Comparison of ENCODE assay signal across 10 mouse cellular contexts in genomic region chr11:101245071-101245470, GRCm38 (mm10). TPM values are rescaled to one million over a fixed set of nuclear protein-coding genes. Genes with fewer than 3 reads are reported as not detected.
DNase-seq lines count a peak whose midpoint lies in the region; ATAC-seq and TF ChIP-seq lines count a peak whose summit lies in the region.
"Had no signal": no experiment of that assay in that cellular context is flagged by ENCODE, and none has a peak within 500 bp of the region (broad histone marks: within the 10 kb centered on the region; RNA-seq: fewer than 3 reads in every experiment).

No protein-coding gene starts in this region.

- 8% methylated on average over 4 of the region's 4 CpGs for WGBS in embryonic facial prominence, embryonic 12.5 days
- 41% methylated on average over 4 of the region's 4 CpGs for WGBS in heart, postnatal 0 days
- 2% methylated on average over 4 of the region's 4 CpGs for WGBS in limb, embryonic 12.5 days
- 58% methylated on average over 4 of the region's 4 CpGs for WGBS in forebrain, embryonic 14.5 days

- H3K4me1 ChIP-seq in brown adipose tissue, adult 24 weeks (ENCODE audit: control insufficient read depth, insufficient read depth, insufficient read length, low read length): peaks cover 10% of the 10 kb centered on the region
- peaks cover 21% of the 10 kb centered on the region for H3K4me1 ChIP-seq in embryonic facial prominence, embryonic 12.5 days
- H3K4me1 ChIP-seq in heart, postnatal 0 days (ENCODE audit: control insufficient read depth, insufficient read depth): 0 out of 2 replicates have a peak, but pooled peaks cover 8% of the 10 kb centered on the region
- peaks cover 34% of the 10 kb centered on the region for H3K4me1 ChIP-seq in limb, embryonic 12.5 days (replicated peaks)
- no peaks in the 10 kb centered on the region for H3K4me1 ChIP-seq in forebrain, embryonic 14.5 days (ENCODE audit: control insufficient read depth, insufficient read depth, low read length)

- H3K4me3 ChIP-seq in brown adipose tissue, adult 24 weeks (ENCODE audit: insufficient read depth, low read depth, low read length): peak overlapping the region; percentile 97; the same call in 1 of the 2 replicates
- H3K4me3 ChIP-seq in embryonic facial prominence, embryonic 12.5 days: no peak overlapping the region
- H3K4me3 ChIP-seq in heart, postnatal 0 days (ENCODE audit: low read depth, low read length): no peak overlapping the region
- H3K4me3 ChIP-seq in limb, embryonic 12.5 days (replicated peaks): no peak overlapping the region
- H3K4me3 ChIP-seq in forebrain, embryonic 14.5 days (ENCODE audit: low read depth, low read length): no peak overlapping the region

- H3K9ac ChIP-seq in embryonic facial prominence, embryonic 12.5 days: no peak overlapping the region
- H3K9ac ChIP-seq in heart, postnatal 0 days (replicated peaks; ENCODE audit: low read depth, low read length): no peak overlapping the region
- no peak overlapping the region for H3K9ac ChIP-seq in limb, embryonic 12.5 days (replicated peaks)
- H3K9ac ChIP-seq in forebrain, embryonic 14.5 days (ENCODE audit: low read length): no peak overlapping the region

- peaks cover 10% of the 10 kb centered on the region; the same call in 1 of the 2 replicates for H3K27me3 ChIP-seq in embryonic facial prominence, embryonic 12.5 days
- peaks cover 23% of the 10 kb centered on the region for H3K27me3 ChIP-seq in heart, postnatal 0 days (ENCODE audit: control insufficient read depth, insufficient read depth, low read length)
- peaks cover 22% of the 10 kb centered on the region for H3K27me3 ChIP-seq in limb, embryonic 12.5 days
- H3K27me3 ChIP-seq in forebrain, embryonic 14.5 days (replicated peaks; ENCODE audit: control insufficient read depth, insufficient read depth, low read length): peaks cover 36% of the 10 kb centered on the region
- H3K27me3 ChIP-seq: Patski had no signal

- H3K9me3 ChIP-seq in embryonic facial prominence, embryonic 12.5 days: no peaks in the 10 kb centered on the region
- H3K9me3 ChIP-seq in heart, postnatal 0 days (replicated peaks; ENCODE audit: control insufficient read depth, low read length): no peaks in the 10 kb centered on the region
- no peaks in the 10 kb centered on the region for H3K9me3 ChIP-seq in limb, embryonic 12.5 days
- H3K9me3 ChIP-seq in forebrain, embryonic 14.5 days (replicated peaks; ENCODE audit: control insufficient read depth, low read length): no peaks in the 10 kb centered on the region

- no peak for ATAC-seq in embryonic facial prominence, embryonic 12.5 days (ENCODE audit: insufficient number of reproducible peaks, insufficient read depth, low FRiP score, low TSS enrichment)
- no peak for ATAC-seq in heart, postnatal 0 days (ENCODE audit: insufficient read depth, low read depth)
- ATAC-seq in limb, embryonic 12.5 days (ENCODE audit: insufficient number of reproducible peaks, insufficient read depth, low FRiP score, low TSS enrichment, low read depth): no peak
- no peak for ATAC-seq in forebrain, embryonic 14.5 days
- ATAC-seq: Patski had no signal

- no peaks in the 10 kb centered on the region for H3K36me3 ChIP-seq in embryonic facial prominence, embryonic 12.5 days
- H3K36me3 ChIP-seq in heart, postnatal 0 days (replicated peaks; ENCODE audit: control insufficient read depth, insufficient read depth, low read length): no peaks in the 10 kb centered on the region
- H3K36me3 ChIP-seq in limb, embryonic 12.5 days: no peaks in the 10 kb centered on the region
- no peaks in the 10 kb centered on the region for H3K36me3 ChIP-seq in forebrain, embryonic 14.5 days (ENCODE audit: control insufficient read depth, insufficient read depth, low read length)

- TF ChIP-seq EP300 in heart, postnatal 0 days (IDR thresholded peaks at IDR 0.05; ENCODE audit: low read depth): no peak

- H3K27ac ChIP-seq in brown adipose tissue, adult 24 weeks (replicated peaks; ENCODE audit: low read depth, low read length): peak overlapping the region; percentile 95
- H3K27ac ChIP-seq in embryonic facial prominence, embryonic 12.5 days: peak overlapping the region; percentile 81; the same call in 1 of the 2 replicates
- peak overlapping the region; percentile 88 for H3K27ac ChIP-seq in heart, postnatal 0 days (ENCODE audit: low read depth)
- H3K27ac ChIP-seq in limb, embryonic 12.5 days: peak overlapping the region; percentile 74; the same call in 1 of the 2 replicates
- H3K27ac ChIP-seq in forebrain, embryonic 14.5 days (ENCODE audit: low read depth, low read length): no peak overlapping the region

- no peak for TF ChIP-seq CTCF in heart, postnatal 0 days (IDR thresholded peaks at IDR 0.05; ENCODE audit: low read depth)

- no peak for DNase-seq in heart, postnatal 0 days (ENCODE audit: low spot score)
- no peak for DNase-seq in thymus, postnatal 0 days (ENCODE audit: low spot score)
- no peak for DNase-seq in spleen, postnatal 14 days (ENCODE audit: low spot score in 2 of 2)
- DNase-seq in adrenal gland, adult (ENCODE audit: inconsistent age in 2 of 2, low spot score in 1 of 2): no peak
- DNase-seq in forebrain, embryonic 14.5 days (ENCODE audit: low spot score): no peak

- H3K4me2 ChIP-seq in embryonic facial prominence, embryonic 12.5 days (replicated peaks): peak overlapping the region; percentile 98
- H3K4me2 ChIP-seq in heart, postnatal 0 days (ENCODE audit: low read depth, low read length): peak overlapping the region; percentile 79
- peak overlapping the region; percentile 98 for H3K4me2 ChIP-seq in limb, embryonic 12.5 days
- no peak overlapping the region for H3K4me2 ChIP-seq in forebrain, embryonic 14.5 days (ENCODE audit: low read length)

RNA-seq across cellular contexts. Expression of gene Ramp2, which starts 0.8 kb away (rescaled TPM):
- 20.0 and 27.6 TPM in 2 replicates for polyA plus RNA-seq in brown adipose tissue, adult 24 weeks (2012; ENCODE audit: insufficient read depth, insufficient read length, missing spikeins)
- 80.2 and 86.9 TPM in 2 replicates for polyA plus RNA-seq in embryonic facial prominence, embryonic 12.5 days (2016; fragmentation: Nextera tagmentation; extraction: Ambion mirVana)
- 159 and 253 TPM in 2 replicates for total RNA-seq in heart, postnatal 0 days (2014; rRNA removed; ENCODE audit: low replicate concordance)
- 181 and 182 TPM in 2 replicates for polyA plus RNA-seq in heart, postnatal 0 days (2015; fragmentation: Nextera tagmentation; extraction: Ambion mirVana)
- polyA plus RNA-seq in limb, embryonic 12.5 days (2016; fragmentation: Nextera tagmentation; extraction: Ambion mirVana): 53.0 and 61.5 TPM in 2 replicates
- polyA plus RNA-seq in thymus, postnatal 0 days (2015; fragmentation: Nextera tagmentation; extraction: Ambion mirVana): 29.6 and 30.8 TPM in 2 replicates
- polyA plus RNA-seq in forebrain, embryonic 14.5 days (2014; fragmentation: Nextera tagmentation; extraction: Ambion mirVana): 80.4 and 80.9 TPM in 2 replicates
- total RNA-seq: common myeloid progenitor, adult 5-6 weeks had no signal

RNA-seq across cellular contexts. Expression of gene Vps25, which starts 8.4 kb away (rescaled TPM):
- 109 and 141 TPM in 2 replicates for polyA plus RNA-seq in brown adipose tissue, adult 24 weeks (2012; ENCODE audit: insufficient read depth, insufficient read length, missing spikeins)
- 93.6 and 99.3 TPM in 2 replicates for polyA plus RNA-seq in embryonic facial prominence, embryonic 12.5 days (2016; fragmentation: Nextera tagmentation; extraction: Ambion mirVana)
- 99.2 and 116 TPM in 2 replicates for total RNA-seq in heart, postnatal 0 days (2014; rRNA removed; ENCODE audit: low replicate concordance)
- 125 and 130 TPM in 2 replicates for polyA plus RNA-seq in heart, postnatal 0 days (2015; fragmentation: Nextera tagmentation; extraction: Ambion mirVana)
- 94.1 and 104 TPM in 2 replicates for polyA plus RNA-seq in limb, embryonic 12.5 days (2016; fragmentation: Nextera tagmentation; extraction: Ambion mirVana)
- polyA plus RNA-seq in thymus, postnatal 0 days (2015; fragmentation: Nextera tagmentation; extraction: Ambion mirVana): 132 and 149 TPM in 2 replicates
- 110 and 118 TPM in 2 replicates for polyA plus RNA-seq in forebrain, embryonic 14.5 days (2014; fragmentation: Nextera tagmentation; extraction: Ambion mirVana)

RNA-seq across cellular contexts. Expression of gene Wnk4, which starts 15.3 kb away (rescaled TPM):
- not detected in 2 replicates for polyA plus RNA-seq in brown adipose tissue, adult 24 weeks (2012; ENCODE audit: insufficient read depth, insufficient read length, missing spikeins)
- polyA plus RNA-seq in embryonic facial prominence, embryonic 12.5 days (2016; fragmentation: Nextera tagmentation; extraction: Ambion mirVana): 7.7 and 8.0 TPM in 2 replicates
- total RNA-seq in heart, postnatal 0 days (2014; rRNA removed; ENCODE audit: low replicate concordance): 2.0 and 3.2 TPM in 2 replicates
- polyA plus RNA-seq in heart, postnatal 0 days (2015; fragmentation: Nextera tagmentation; extraction: Ambion mirVana): 3.8 and 4.0 TPM in 2 replicates
- 9.4 and 12.4 TPM in 2 replicates for polyA plus RNA-seq in limb, embryonic 12.5 days (2016; fragmentation: Nextera tagmentation; extraction: Ambion mirVana)
- polyA plus RNA-seq in thymus, postnatal 0 days (2015; fragmentation: Nextera tagmentation; extraction: Ambion mirVana): 1.4 and 2.1 TPM in 2 replicates
- polyA plus RNA-seq in forebrain, embryonic 14.5 days (2014; fragmentation: Nextera tagmentation; extraction: Ambion mirVana): 3.0 and 3.4 TPM in 2 replicates
- total RNA-seq: common myeloid progenitor, adult 5-6 weeks had no signal

RNA-seq across cellular contexts. Expression of gene Ezh1, which starts 18.8 kb away (rescaled TPM):
- polyA plus RNA-seq in brown adipose tissue, adult 24 weeks (2012; ENCODE audit: insufficient read depth, insufficient read length, missing spikeins): 13.3 and 20.7 TPM in 2 replicates
- 15.6 and 17.3 TPM in 2 replicates for polyA plus RNA-seq in embryonic facial prominence, embryonic 12.5 days (2016; fragmentation: Nextera tagmentation; extraction: Ambion mirVana)
- total RNA-seq in heart, postnatal 0 days (2014; rRNA removed; ENCODE audit: low replicate concordance): 12.0 and 16.4 TPM in 2 replicates
- polyA plus RNA-seq in heart, postnatal 0 days (2015; fragmentation: Nextera tagmentation; extraction: Ambion mirVana): 12.1 and 13.1 TPM in 2 replicates
- polyA plus RNA-seq in limb, embryonic 12.5 days (2016; fragmentation: Nextera tagmentation; extraction: Ambion mirVana): 14.2 and 16.4 TPM in 2 replicates
- polyA plus RNA-seq in thymus, postnatal 0 days (2015; fragmentation: Nextera tagmentation; extraction: Ambion mirVana): 13.7 and 13.8 TPM in 2 replicates
- 16.1 and 22.4 TPM in 2 replicates for polyA plus RNA-seq in forebrain, embryonic 14.5 days (2014; fragmentation: Nextera tagmentation; extraction: Ambion mirVana)

RNA-seq across cellular contexts. Expression of gene Cntd1, which starts 33.7 kb away (rescaled TPM):
- 0.75 and 0.79 TPM in 2 replicates for polyA plus RNA-seq in brown adipose tissue, adult 24 weeks (2012; ENCODE audit: insufficient read depth, insufficient read length, missing spikeins)
- polyA plus RNA-seq in embryonic facial prominence, embryonic 12.5 days (2016; fragmentation: Nextera tagmentation; extraction: Ambion mirVana): 1.4 and 2.0 TPM in 2 replicates
- total RNA-seq in heart, postnatal 0 days (2014; rRNA removed; ENCODE audit: low replicate concordance): not detected in 2 replicates
- polyA plus RNA-seq in heart, postnatal 0 days (2015; fragmentation: Nextera tagmentation; extraction: Ambion mirVana): 0.22 and 0.56 TPM in 2 replicates
- 1.0 and 1.6 TPM in 2 replicates for polyA plus RNA-seq in limb, embryonic 12.5 days (2016; fragmentation: Nextera tagmentation; extraction: Ambion mirVana)
- polyA plus RNA-seq in thymus, postnatal 0 days (2015; fragmentation: Nextera tagmentation; extraction: Ambion mirVana): 1.3 and 1.9 TPM in 2 replicates
- 0.76 and 1.3 TPM in 2 replicates for polyA plus RNA-seq in forebrain, embryonic 14.5 days (2014; fragmentation: Nextera tagmentation; extraction: Ambion mirVana)
